Mouse (Mus musculus) ES-Bruce4 (cell line): ENCODE measurements at regions not wholly inside any gene's neighbourhood (a gene's known extent, or its start where the extent isn't known, plus 50 kb on each side); places are given as distances from the start of the nearest gene placed in this dataset.

Experiments
- CTCF ChIP-seq: IDR thresholded peaks from one replicate; pipeline ENCODE4 v1.8.1; 2011; ENCODE audit warnings: low read depth, low read length
- POLR2A ChIP-seq: IDR thresholded peaks from one replicate; pipeline ENCODE4 v1.8.1; 2011; ENCODE audit warnings: low read length; ENCODE audit not compliant: insufficient read depth

DNA sequence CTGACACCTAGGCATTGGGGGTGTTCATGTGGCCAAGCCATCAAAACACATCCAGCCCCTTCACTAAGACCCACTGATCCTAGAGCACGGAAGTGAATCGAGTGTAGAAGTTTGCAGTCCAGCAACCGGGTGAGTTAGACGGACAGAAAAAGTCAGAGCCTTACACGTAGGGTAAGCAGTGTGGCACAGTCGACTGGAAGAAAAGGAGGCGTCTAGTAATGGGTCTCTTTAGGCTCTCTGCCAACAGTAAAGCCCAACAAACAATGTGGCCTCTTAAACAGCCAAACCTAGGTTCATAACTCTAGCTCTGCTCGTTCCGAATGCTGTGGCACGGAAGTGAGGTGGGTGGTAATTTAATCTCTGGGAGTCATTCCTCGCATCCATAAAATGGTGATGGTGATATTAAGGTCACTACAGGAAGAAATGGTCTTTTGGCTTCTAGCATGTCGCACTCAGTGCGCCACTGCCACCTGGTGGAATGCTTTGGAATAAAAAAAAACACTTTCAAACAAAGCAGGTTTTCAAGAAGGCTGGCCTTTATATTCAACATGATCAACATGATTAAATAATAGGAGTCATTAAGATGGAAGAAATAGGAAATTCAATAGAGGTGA is 54.0 kb upstream of the Slc35b4 start:
- TF ChIP-seq POLR2A = no peak
- peak; percentile 60 for TF ChIP-seq CTCF
